Mouse (Mus musculus) brain, embryonic 14.5 days (tissue): ENCODE data around the gene Zbtb20.

ENCODE experiments used
- CTCF ChIP-seq: fragments of 200-500 bp; IDR thresholded peaks from 2 replicates; pipeline ENCODE4 v1.5.1; 2012; ENCODE audit warnings: inconsistent platforms, mild to moderate bottlenecking, moderate library complexity, borderline replicate concordance; ENCODE audit not compliant: insufficient read depth, insufficient read length; ENCODE audit errors: extremely low read depth
- POLR2A ChIP-seq: fragments of 200-500 bp; IDR thresholded peaks from 2 replicates; pipeline ENCODE4 v1.6.1; 2012; ENCODE audit warnings: mild to moderate bottlenecking, inconsistent platforms, borderline replicate concordance; ENCODE audit not compliant: poor library complexity, insufficient read depth, insufficient read length, severe bottlenecking; ENCODE audit errors: extremely low read depth

DNA sequence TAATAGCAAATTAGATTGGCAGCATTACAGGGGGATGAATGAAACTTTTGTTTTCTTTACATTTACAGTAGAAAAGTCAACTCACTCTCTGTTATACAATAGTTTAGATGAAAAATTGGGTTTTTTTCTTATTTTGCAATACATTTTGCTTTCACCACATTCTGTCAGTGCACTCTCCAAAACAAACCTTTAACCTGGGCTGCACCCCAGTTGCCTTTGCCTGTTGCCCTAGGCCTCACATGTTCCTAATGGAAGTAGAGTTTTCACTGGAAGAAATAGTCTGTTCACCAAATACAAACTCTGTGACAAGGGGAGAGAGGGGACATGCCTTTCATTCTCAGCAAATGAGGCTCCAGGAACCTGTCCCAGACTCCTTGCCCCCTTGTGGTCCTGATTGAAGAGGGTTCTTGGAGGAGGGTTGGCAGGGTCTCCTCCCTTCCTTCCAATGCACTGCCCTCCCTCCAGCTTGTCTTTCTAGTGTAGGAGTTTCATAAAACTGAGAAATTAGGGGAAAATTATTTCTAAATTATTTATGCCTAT, 466.3 kb downstream of the Zbtb20 start:
- TF ChIP-seq CTCF: no peak
- no peak for TF ChIP-seq POLR2A
